Mouse (Mus musculus): ENCODE results near the gene Neurl4.

DNA sequence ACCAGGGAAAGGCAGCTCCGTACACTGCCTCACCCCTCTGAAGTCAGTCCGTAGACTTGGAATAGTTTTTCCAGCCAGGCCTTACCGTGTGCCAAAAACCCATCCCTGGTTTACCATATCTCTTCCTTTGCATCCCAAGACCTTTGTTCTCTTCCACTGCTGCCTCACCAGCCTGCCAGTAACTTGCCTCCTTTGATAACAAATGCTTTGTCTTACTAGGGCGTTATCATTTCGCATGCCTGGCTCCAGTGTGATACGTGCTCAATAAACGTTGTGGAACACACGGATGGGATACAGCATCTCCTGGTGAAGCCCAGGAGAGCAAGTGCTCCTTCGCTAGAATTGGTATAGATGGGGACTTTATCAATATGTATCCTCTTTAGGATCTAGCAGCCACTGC lies 33.5 kb upstream of the Neurl4 start:
- TF ChIP-seq TAL1 (IDR thresholded peaks at IDR 0.05; ENCODE audit: low read length) (no peak), GATA1 (IDR thresholded peaks at IDR 0.05; ENCODE audit: low read length) (no peak)
